Mouse (Mus musculus): ENCODE data around the gene Gm438. TPM values are rescaled to one million over a fixed set of nuclear protein-coding genes. Genes with fewer than 3 reads are reported as not detected.

The Gm438 gene
- polyA plus RNA-seq, 1 experiment from 2014 or later, result not detected

Other genes starting within 250 kb of the Gm438 start
- gene Gm13124, start 221.4 kb downstream of the Gm438 start, polyA plus RNA-seq (2014; fragmentation: Nextera tagmentation; extraction: Ambion mirVana), result not detected in 2 replicates
- gene Aadacl4, start 172.9 kb downstream of the Gm438 start, polyA plus RNA-seq (2014; fragmentation: Nextera tagmentation; extraction: Ambion mirVana), result not detected in 2 replicates
- gene Gm436, start 100.2 kb downstream of the Gm438 start, polyA plus RNA-seq (2014; fragmentation: Nextera tagmentation; extraction: Ambion mirVana), result not detected in 2 replicates
- gene Gm13178, start 65.2 kb downstream of the Gm438 start, polyA plus RNA-seq (2014; fragmentation: Nextera tagmentation; extraction: Ambion mirVana), result not detected in 2 replicates
- 153 and 226 TPM in 2 replicates for gene Dhrs3, start 106.2 kb upstream of the Gm438 start, polyA plus RNA-seq (2014; fragmentation: Nextera tagmentation; extraction: Ambion mirVana)